Mouse (Mus musculus) stomach, embryonic 14.5 days (tissue): ENCODE measurements at regions not wholly inside any gene's neighbourhood (a gene's known extent, or its start where the extent isn't known, plus 50 kb on each side); places are given as distances from the start of the nearest gene placed in this dataset.

ENCODE experiments used
- ATAC-seq: fragments of 200-750 bp; cut with Nextera tagmentation; 2 replicates; pipeline ENCODE4 v1.8.0; 2017; ENCODE audit warnings: low read depth, moderate TSS enrichment; ENCODE audit not compliant: insufficient number of reproducible peaks, insufficient read depth, low FRiP score
- H3K27ac ChIP-seq: fragments of 300-500 bp; sonication (generic); 2 replicates; pipeline ENCODE4 v1.5.1; 2014; ENCODE audit warnings: mild to moderate bottlenecking, low read length, moderate library complexity, mixed read lengths
- H3K27me3 ChIP-seq: fragments of 300-500 bp; sonication (generic); 2 replicates; pipeline ENCODE4 v1.6.1; 2014; ENCODE audit warnings: low read length, control low read depth, mixed read lengths; ENCODE audit not compliant: control insufficient read depth, insufficient read depth
- H3K36me3 ChIP-seq: fragments of 300-500 bp; sonication (generic); 2 replicates; pipeline ENCODE4 v1.6.1; 2014; ENCODE audit warnings: mild to moderate bottlenecking, control low read depth, low read length, moderate library complexity, mixed read lengths; ENCODE audit not compliant: control insufficient read depth, insufficient read depth
- H3K4me1 ChIP-seq: fragments of 300-500 bp; sonication (generic); 2 replicates; pipeline ENCODE4 v1.6.1; 2014; ENCODE audit warnings: low read length, control low read depth, mixed read lengths; ENCODE audit not compliant: control insufficient read depth, insufficient read depth
- H3K4me2 ChIP-seq: fragments of 300-500 bp; sonication (generic); replicated peaks from 2 replicates; pipeline ENCODE4 v1.6.1; 2014; ENCODE audit warnings: low read depth, low read length, control low read depth
- H3K4me3 ChIP-seq: fragments of 300-500 bp; sonication (generic); 2 replicates; pipeline ENCODE4 v1.5.1; 2014; ENCODE audit warnings: low read depth, low read length, control low read depth
- H3K9ac ChIP-seq: fragments of 300-500 bp; sonication (generic); replicated peaks from 2 replicates; pipeline ENCODE4 v1.6.1; 2014; ENCODE audit warnings: low read depth, mild to moderate bottlenecking, control low read depth, low read length, moderate library complexity, mixed read lengths
- H3K9me3 ChIP-seq: fragments of 300-500 bp; sonication (generic); 2 replicates; pipeline ENCODE4 v1.6.1; 2016; ENCODE audit warnings: low read depth, low read length, control low read depth; ENCODE audit not compliant: control insufficient read depth
- WGBS: fragments of 180-500 bp; shearing (Covaris S2); extraction: QIAGEN DNeasy Blood & Tissue Kit; methylation state at CpG from one replicate; pipeline ENCODE4 v1.1.7; 2014; 5-methylcytosine and 5-hydroxymethylcytosine counted together

DNA sequence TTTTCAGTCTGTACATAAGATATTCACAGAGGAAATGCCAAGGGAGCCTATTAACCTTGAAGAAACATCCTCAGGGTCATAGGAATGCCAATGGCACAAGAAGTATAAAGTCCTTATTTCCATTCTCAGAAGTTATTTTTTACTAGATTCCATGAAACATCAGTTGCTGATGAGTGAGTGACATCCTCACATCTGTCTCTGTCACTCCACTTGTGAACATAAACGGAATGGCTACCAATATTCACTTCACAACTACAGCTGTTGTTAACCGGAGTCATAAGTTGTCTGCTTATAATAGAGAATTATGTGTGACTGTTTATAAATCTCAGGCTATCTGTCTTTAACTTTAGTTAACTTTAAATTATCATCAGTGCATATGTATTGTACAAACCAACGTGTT is 278.0 kb upstream of the Mctp2 start:
- H3K4me1 ChIP-seq, result no peaks in the 10 kb centered on the region
- no peaks in the 10 kb centered on the region for H3K27me3 ChIP-seq
- H3K36me3 ChIP-seq, result no peaks in the 10 kb centered on the region
- H3K4me2 ChIP-seq, result no peak overlapping the region
- no peaks in the 10 kb centered on the region for H3K9me3 ChIP-seq
- H3K27ac ChIP-seq, result no peak overlapping the region
- no peak overlapping the region for H3K9ac ChIP-seq
- no peak for ATAC-seq
- 75% methylated on average over 3 of the region's 3 CpGs for WGBS
- H3K4me3 ChIP-seq, result no peak overlapping the region

GRCm38 (mm10) chr7:72589241-72589668 is 282.8 kb upstream of the Mctp2 start:
- no peak for ATAC-seq
- H3K36me3 ChIP-seq, result no peaks in the 10 kb centered on the region
- no peak overlapping the region for H3K27ac ChIP-seq
- no peak overlapping the region for H3K4me3 ChIP-seq
- H3K9ac ChIP-seq, result no peak overlapping the region
- H3K4me2 ChIP-seq, result no peak overlapping the region
- no peaks in the 10 kb centered on the region for H3K9me3 ChIP-seq
- no peaks in the 10 kb centered on the region for H3K4me1 ChIP-seq
- WGBS, result 65% methylated on average over 3 of the region's 3 CpGs
- H3K27me3 ChIP-seq, result no peaks in the 10 kb centered on the region

GRCm38 (mm10) chr7:72590351-72591115 is 284.1 kb upstream of the Mctp2 start:
- WGBS, result 71% methylated on average over 4 of the region's 4 CpGs
- no peak overlapping the region for H3K9ac ChIP-seq
- H3K27me3 ChIP-seq, result no peaks in the 10 kb centered on the region
- no peak overlapping the region for H3K4me3 ChIP-seq
- H3K9me3 ChIP-seq, result no peaks in the 10 kb centered on the region
- no peak overlapping the region for H3K4me2 ChIP-seq
- no peak for ATAC-seq
- H3K27ac ChIP-seq, result no peak overlapping the region
- H3K4me1 ChIP-seq, result no peaks in the 10 kb centered on the region
- no peaks in the 10 kb centered on the region for H3K36me3 ChIP-seq

- 57% methylated on average over 6 of the region's 6 CpGs for WGBS
- Histone ChIP-seq H3K9me3 (no peaks in the 10 kb centered on the region), H3K4me2 (no peak overlapping the region), H3K4me3 (no peak overlapping the region), H3K9ac (no peak overlapping the region), H3K36me3 (no peaks in the 10 kb centered on the region), H3K27ac (no peak overlapping the region), H3K27me3 (no peaks in the 10 kb centered on the region), H3K4me1 (no peaks in the 10 kb centered on the region)
- no peak for ATAC-seq
Measured at GRCm38 (mm10) chr7:72592110-72592509, 285.7 kb upstream of the Mctp2 start.

GRCm38 (mm10) chr7:72592649-72593048 is 286.2 kb upstream of the Mctp2 start:
- no peaks in the 10 kb centered on the region for H3K27me3 ChIP-seq
- no peak for ATAC-seq

DNA sequence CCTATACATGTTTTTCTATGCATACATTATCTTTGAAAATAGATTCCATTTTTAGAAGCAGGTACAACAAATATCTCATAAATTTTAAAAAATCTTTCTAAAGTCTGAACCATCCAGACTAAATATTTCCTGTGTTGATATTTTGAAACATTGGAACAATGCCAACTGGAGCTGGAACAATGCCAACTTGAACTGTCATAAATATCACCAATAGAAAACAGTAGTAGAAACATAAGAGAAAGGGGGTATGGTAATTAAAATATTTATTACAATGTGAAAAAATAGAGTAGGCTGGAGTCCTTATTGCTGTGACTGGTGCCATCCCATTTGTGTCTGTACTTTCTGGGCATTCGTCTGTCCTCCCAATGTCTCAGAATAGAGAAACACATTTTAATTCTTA is 286.9 kb upstream of the Mctp2 start:
- H3K4me3 ChIP-seq, result no peak overlapping the region
- 64% methylated on average over 1 of the region's 1 CpGs for WGBS
- no peak for ATAC-seq
- no peaks in the 10 kb centered on the region for H3K9me3 ChIP-seq
- H3K4me2 ChIP-seq, result no peak overlapping the region
- H3K4me1 ChIP-seq, result no peaks in the 10 kb centered on the region
- H3K27me3 ChIP-seq, result no peaks in the 10 kb centered on the region
- H3K9ac ChIP-seq, result no peak overlapping the region
- H3K36me3 ChIP-seq, result no peaks in the 10 kb centered on the region
- H3K27ac ChIP-seq, result no peak overlapping the region

More at GRCm38 (mm10) chr7:72592649-72593048, 286.2 kb upstream of the Mctp2 start:
- Histone ChIP-seq H3K36me3 (no peaks in the 10 kb centered on the region), H3K9ac (no peak overlapping the region), H3K4me3 (no peak overlapping the region), H3K9me3 (no peaks in the 10 kb centered on the region), H3K4me1 (no peaks in the 10 kb centered on the region), H3K27ac (no peak overlapping the region), H3K4me2 (no peak overlapping the region)
- WGBS, result 76% methylated on average over 3 of the region's 3 CpGs

- Histone ChIP-seq H3K27ac (no peak overlapping the region), H3K9me3 (no peaks in the 10 kb centered on the region), H3K9ac (no peak overlapping the region), H3K36me3 (no peaks in the 10 kb centered on the region), H3K27me3 (no peaks in the 10 kb centered on the region), H3K4me1 (no peaks in the 10 kb centered on the region), H3K4me2 (no peak overlapping the region), H3K4me3 (no peak overlapping the region)
- no peak for ATAC-seq
- 89% methylated on average over 1 of the region's 1 CpGs for WGBS
Measured at GRCm38 (mm10) chr7:72594741-72595140, 288.3 kb upstream of the Mctp2 start.

- H3K9me3 ChIP-seq, result no peaks in the 10 kb centered on the region
- ATAC-seq, result no peak
- no peaks in the 10 kb centered on the region for H3K36me3 ChIP-seq
- H3K9ac ChIP-seq, result no peak overlapping the region
- H3K4me3 ChIP-seq, result no peak overlapping the region
- no peaks in the 10 kb centered on the region for H3K4me1 ChIP-seq
- H3K27me3 ChIP-seq, result no peaks in the 10 kb centered on the region
- no peak overlapping the region for H3K4me2 ChIP-seq
- no peak overlapping the region for H3K27ac ChIP-seq
Measured at GRCm38 (mm10) chr7:72596985-72597384, 290.6 kb upstream of the Mctp2 start.

GRCm38 (mm10) chr7:72601933-72602332 is 295.5 kb upstream of the Mctp2 start:
- H3K27me3 ChIP-seq, result no peaks in the 10 kb centered on the region
- H3K4me1 ChIP-seq, result no peaks in the 10 kb centered on the region
- no peak overlapping the region for H3K4me2 ChIP-seq
- no peaks in the 10 kb centered on the region for H3K36me3 ChIP-seq
- no peak for ATAC-seq
- 91% methylated on average over 8 of the region's 8 CpGs for WGBS
- H3K9me3 ChIP-seq, result no peaks in the 10 kb centered on the region
- H3K27ac ChIP-seq, result no peak overlapping the region
- H3K9ac ChIP-seq, result no peak overlapping the region
- no peak overlapping the region for H3K4me3 ChIP-seq
